Mouse (Mus musculus): Measurements from ENCODE around the gene Gm45234. TPM values are rescaled to one million over a fixed set of nuclear protein-coding genes. Genes with fewer than 3 reads are reported as not detected.

Gene Gm45234
- polyA plus RNA-seq, 1 experiment from 2014 or later, result not detected

DNA sequence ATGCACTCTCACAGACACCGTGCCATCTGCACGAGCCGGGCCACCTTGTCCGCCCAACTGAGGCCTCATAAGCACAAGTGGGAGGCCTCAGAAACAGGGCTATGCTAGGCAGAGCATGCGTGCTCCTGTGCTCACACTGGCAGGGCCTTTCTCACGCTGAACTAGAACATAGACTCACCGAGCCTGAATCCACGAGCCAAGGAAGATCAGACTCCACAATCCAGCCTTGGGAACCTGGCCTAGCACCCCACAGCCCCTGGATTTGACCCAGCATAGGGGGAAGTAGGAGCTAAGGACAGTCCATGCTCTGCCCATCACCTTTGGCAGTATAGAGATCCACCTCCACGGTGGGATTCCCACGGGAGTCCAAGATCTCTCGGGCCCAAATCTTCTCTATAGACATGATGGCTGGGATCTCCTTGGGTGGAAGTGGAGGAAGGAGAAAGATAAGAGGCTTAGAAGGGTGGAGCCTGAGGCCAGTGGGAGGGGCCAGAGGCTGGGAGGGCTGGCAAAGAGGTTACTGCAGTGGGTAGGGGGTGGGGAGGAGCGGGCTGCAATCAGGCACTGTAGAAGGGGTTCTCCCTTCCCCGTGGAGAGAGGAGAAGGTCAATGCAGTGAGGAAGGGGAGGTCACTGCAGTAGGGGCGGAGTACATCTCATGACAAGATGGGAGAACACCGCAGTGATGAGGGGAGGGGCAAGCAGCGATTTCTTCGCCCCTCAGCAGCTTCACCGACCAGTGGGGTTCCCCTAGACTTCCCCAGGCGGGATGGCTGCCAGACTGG, 12.3 kb upstream of the Gm45234 start:
- ATAC-seq (ENCODE audit: insufficient read depth) (peak; percentile 28; the same call in 1 of the 2 replicates), DNase-seq (peak; percentile 31)
- peak overlapping the region; percentile 51 for H3K4me3 ChIP-seq (ENCODE audit: low read depth, low read length)
- H3K27ac ChIP-seq (ENCODE audit: low read depth), result no peak overlapping the region
- H3K9ac ChIP-seq, result no peak overlapping the region
- H3K27me3 ChIP-seq (ENCODE audit: insufficient read depth, low read length), result no peaks in the 10 kb centered on the region
- TF ChIP-seq CTCF (IDR thresholded peaks at IDR 0.05; ENCODE audit: low read depth), result no peak
- 0 out of 2 replicates have a peak, but pooled peaks cover 3% of the 10 kb centered on the region for H3K4me1 ChIP-seq (ENCODE audit: insufficient read depth)
- peak overlapping the region; percentile 81 for H3K4me2 ChIP-seq
- WGBS, result 24% methylated on average over 19 of the region's 19 CpGs
- no peaks in the 10 kb centered on the region for H3K36me3 ChIP-seq (ENCODE audit: insufficient read depth)
- H3K9me3 ChIP-seq (ENCODE audit: low read depth, low read length), result no peaks in the 10 kb centered on the region

DNA sequence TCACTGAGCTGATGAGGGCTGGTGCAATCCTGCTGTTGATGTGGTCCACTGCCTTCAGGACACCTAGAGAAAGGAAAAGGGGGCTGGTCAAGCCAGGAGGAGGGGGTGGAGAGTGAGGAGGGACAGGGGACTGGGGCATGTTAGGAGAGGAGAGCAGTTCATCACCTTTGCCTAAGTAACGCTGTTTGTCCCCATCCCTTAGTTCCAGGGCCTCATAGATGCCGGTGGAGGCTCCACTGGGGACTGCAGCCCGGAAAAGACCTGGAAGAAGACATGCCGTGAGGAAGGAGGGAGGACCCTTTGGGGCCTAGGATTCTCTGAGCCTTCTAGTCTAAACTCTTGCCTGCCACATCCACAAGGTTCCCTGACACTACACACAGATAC, 11.7 kb upstream of the Gm45234 start:
- Histone ChIP-seq H3K9ac (no peak overlapping the region), H3K27me3 (ENCODE audit: insufficient read depth, low read length) (no peaks in the 10 kb centered on the region), H3K9me3 (ENCODE audit: low read depth, low read length) (no peaks in the 10 kb centered on the region), H3K36me3 (ENCODE audit: insufficient read depth) (no peaks in the 10 kb centered on the region), H3K4me3 (ENCODE audit: low read depth, low read length) (no peak overlapping the region), H3K27ac (ENCODE audit: low read depth) (no peak overlapping the region), H3K4me2 (0 out of 2 replicates have a peak overlapping the region, but pooled peaks have one; percentile 81), H3K4me1 (ENCODE audit: insufficient read depth) (0 out of 2 replicates have a peak, but pooled peaks cover 3% of the 10 kb centered on the region)
- no peak for DNase-seq
- TF ChIP-seq CTCF (IDR thresholded peaks at IDR 0.05; ENCODE audit: low read depth), result no peak
- ATAC-seq (ENCODE audit: insufficient read depth), result no peak
- 48% methylated on average over 4 of the region's 4 CpGs for WGBS

DNA sequence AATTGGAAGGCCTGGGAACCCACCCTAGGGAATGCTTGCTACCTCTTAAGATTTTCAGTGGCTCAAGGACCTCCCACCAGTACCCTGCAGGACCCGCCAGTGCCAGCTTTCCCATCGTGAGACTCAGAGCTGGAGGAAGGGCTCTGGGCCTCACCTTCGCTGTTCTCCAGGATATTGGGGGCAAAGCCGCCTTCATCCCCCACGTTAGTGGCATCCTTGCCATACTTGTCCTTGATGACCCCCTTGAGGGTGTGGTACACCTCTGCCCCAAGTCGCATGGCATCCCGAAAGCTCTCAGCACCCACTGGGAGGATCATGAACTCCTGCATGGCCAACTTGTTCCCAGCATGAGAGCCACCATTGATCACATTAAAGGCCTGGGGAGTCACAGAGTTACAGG, 10.1 kb upstream of the Gm45234 start:
- 0 out of 2 replicates have a peak, but pooled peaks cover 3% of the 10 kb centered on the region for H3K4me1 ChIP-seq (ENCODE audit: insufficient read depth)
- no peaks in the 10 kb centered on the region for H3K27me3 ChIP-seq (ENCODE audit: insufficient read depth, low read length)
- no peaks in the 10 kb centered on the region for H3K36me3 ChIP-seq (ENCODE audit: insufficient read depth)
- ATAC-seq (ENCODE audit: insufficient read depth), result no peak
- 84% methylated on average over 7 of the region's 7 CpGs for WGBS
- H3K4me3 ChIP-seq (ENCODE audit: low read depth, low read length), result no peak overlapping the region
- no peak for DNase-seq
- no peaks in the 10 kb centered on the region for H3K9me3 ChIP-seq (ENCODE audit: low read depth, low read length)
- no peak overlapping the region for H3K27ac ChIP-seq (ENCODE audit: low read depth)
- TF ChIP-seq CTCF (IDR thresholded peaks at IDR 0.05; ENCODE audit: low read depth), result no peak
- H3K9ac ChIP-seq, result no peak overlapping the region
- no peak overlapping the region for H3K4me2 ChIP-seq

DNA sequence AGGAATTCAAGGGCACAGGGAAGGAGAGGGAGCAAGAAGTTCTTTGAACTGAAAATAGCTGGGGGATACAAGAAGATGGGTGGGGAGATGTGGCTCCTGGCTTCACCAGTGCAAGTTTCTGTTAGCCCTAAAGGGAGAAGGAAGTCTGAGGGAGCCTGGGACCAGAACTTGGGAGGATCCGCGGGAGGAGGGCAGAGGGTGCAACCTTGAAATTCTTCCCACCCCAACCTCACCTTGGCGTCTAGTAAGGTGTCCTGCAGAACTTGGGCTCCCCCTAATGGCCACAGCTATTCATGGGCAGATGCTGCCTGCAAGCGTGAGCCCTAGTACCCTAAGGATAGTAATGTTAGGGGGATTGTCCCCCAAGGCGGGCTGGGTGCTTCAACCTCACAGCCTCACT, 3.4 kb upstream of the Gm45234 start:
- Histone ChIP-seq H3K4me3 (ENCODE audit: low read depth, low read length) (peak overlapping the region; percentile 78; the same call in 1 of the 2 replicates), H3K9ac (peak overlapping the region; percentile 38), H3K4me1 (ENCODE audit: insufficient read depth) (peaks cover 21% of the 10 kb centered on the region), H3K27ac (ENCODE audit: low read depth) (peak overlapping the region; percentile 97), H3K27me3 (ENCODE audit: insufficient read depth, low read length) (no peaks in the 10 kb centered on the region), H3K36me3 (ENCODE audit: insufficient read depth) (no peaks in the 10 kb centered on the region), H3K4me2 (peak overlapping the region; percentile 78), H3K9me3 (ENCODE audit: low read depth, low read length) (no peaks in the 10 kb centered on the region)
- ATAC-seq (ENCODE audit: insufficient read depth) (no peak), DNase-seq (peak; percentile 92)
- 4% methylated on average over 5 of the region's 5 CpGs for WGBS
- peak; percentile 94 for TF ChIP-seq CTCF (IDR thresholded peaks at IDR 0.05; ENCODE audit: low read depth)

DNA sequence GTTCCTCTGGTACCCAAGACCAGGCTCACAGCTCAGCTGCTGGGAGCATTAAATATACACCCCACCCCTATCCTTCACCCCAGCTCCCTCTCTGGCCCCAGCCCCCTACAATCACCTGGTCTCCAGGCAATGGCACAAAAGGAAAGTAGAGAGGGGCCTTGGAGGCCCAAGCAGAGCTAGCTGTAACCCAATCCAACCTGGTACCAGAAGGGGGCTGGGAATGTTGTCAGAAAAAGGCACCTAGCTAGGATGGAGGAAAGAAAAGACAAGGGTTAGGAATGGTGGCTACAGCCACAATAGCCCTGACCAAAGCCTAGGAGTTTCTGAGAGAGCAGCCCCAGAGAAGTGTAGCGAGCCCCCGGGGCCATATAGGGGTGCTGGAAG, 3.0 kb upstream of the Gm45234 start:
- H3K27ac ChIP-seq (ENCODE audit: low read depth), result peak overlapping the region; percentile 97
- DNase-seq, result no peak
- H3K9ac ChIP-seq, result peak overlapping the region; percentile 38
- peak overlapping the region; percentile 78; the same call in 1 of the 2 replicates for H3K4me3 ChIP-seq (ENCODE audit: low read depth, low read length)
- TF ChIP-seq CTCF (IDR thresholded peaks at IDR 0.05; ENCODE audit: low read depth), result no peak
- 42% methylated on average over 2 of the region's 2 CpGs for WGBS
- no peaks in the 10 kb centered on the region for H3K9me3 ChIP-seq (ENCODE audit: low read depth, low read length)
- no peak for ATAC-seq (ENCODE audit: insufficient read depth)
- no peaks in the 10 kb centered on the region for H3K27me3 ChIP-seq (ENCODE audit: insufficient read depth, low read length)
- H3K4me2 ChIP-seq, result peak overlapping the region; percentile 78
- H3K36me3 ChIP-seq (ENCODE audit: insufficient read depth), result no peaks in the 10 kb centered on the region
- peaks cover 22% of the 10 kb centered on the region for H3K4me1 ChIP-seq (ENCODE audit: insufficient read depth)

DNA sequence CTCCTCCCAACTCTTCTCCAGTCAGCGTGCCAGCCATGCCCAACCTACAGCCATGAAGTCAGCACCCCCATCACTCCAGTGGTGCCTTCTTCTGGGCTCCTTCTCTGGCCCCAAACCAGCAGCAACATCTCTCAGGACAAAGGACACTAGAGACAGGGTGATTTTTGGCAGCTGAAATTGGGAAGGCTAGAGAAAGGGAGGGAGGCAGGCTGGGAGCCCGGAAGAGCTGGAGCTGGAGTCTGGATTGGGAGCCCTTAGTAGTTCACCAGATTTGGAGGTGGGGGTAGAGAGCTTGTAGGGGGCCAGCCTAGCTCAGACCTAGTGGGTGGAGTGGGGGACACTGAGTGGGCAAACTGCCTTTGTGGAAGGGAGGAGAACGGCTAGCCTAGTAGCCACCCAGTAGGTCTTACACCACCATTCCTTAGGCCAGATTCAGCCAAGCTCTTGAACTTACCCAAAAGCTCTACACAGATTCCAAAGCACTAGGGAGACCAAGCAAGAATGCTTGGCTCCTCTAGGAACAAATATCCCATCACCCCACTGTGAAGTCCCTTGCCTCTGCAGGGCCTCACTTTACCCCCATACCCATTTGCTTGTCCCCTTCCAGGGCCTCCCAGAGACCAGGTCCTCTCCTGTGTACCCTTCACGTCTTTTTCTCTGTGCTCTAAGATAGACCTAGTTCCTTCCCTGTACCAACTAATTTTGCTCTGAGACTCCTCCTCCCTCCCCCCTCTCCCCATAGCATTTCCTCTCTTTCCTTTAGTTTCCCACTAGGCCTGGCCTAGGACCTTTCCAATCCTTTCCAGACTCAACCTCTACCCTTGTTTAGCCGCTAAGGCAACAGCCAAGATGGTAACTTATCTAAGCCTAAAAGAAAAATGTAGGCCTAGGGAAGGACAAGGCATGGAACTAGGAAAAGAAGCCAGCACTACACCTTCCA, 2.4 kb upstream of the Gm45234 start:
- peaks cover 22% of the 10 kb centered on the region for H3K4me1 ChIP-seq (ENCODE audit: insufficient read depth)
- 20% methylated on average over 5 of the region's 5 CpGs for WGBS
- H3K9me3 ChIP-seq (ENCODE audit: low read depth, low read length), result no peaks in the 10 kb centered on the region
- peak overlapping the region; percentile 78 for H3K4me2 ChIP-seq
- peak overlapping the region; percentile 90 for H3K9ac ChIP-seq
- ATAC-seq (ENCODE audit: insufficient read depth), result peak; percentile 50
- peak overlapping the region; percentile 78 for H3K4me3 ChIP-seq (ENCODE audit: low read depth, low read length)
- TF ChIP-seq CTCF (IDR thresholded peaks at IDR 0.05; ENCODE audit: low read depth), result no peak
- H3K27me3 ChIP-seq (ENCODE audit: insufficient read depth, low read length), result no peaks in the 10 kb centered on the region
- no peaks in the 10 kb centered on the region; the same call in 1 of the 2 replicates for H3K36me3 ChIP-seq (ENCODE audit: insufficient read depth)
- DNase-seq, result peak; percentile 90
- peak overlapping the region; percentile 97 for H3K27ac ChIP-seq (ENCODE audit: low read depth)

Measured in lung, embryonic 14.5 days (tissue).